Mouse (Mus musculus): Measurements from ENCODE around the gene Fam19a3. TPM values are rescaled to one million over a fixed set of nuclear protein-coding genes. Genes with fewer than 3 reads are reported as not detected.
"Not testable (repeated sequence)": the region's sequence is repeated elsewhere in the genome, so short reads cannot be mapped to it uniquely, and the experiment has no call there.

Fam19a3 gene
- polyA plus RNA-seq, 1 experiment, result 0.23 TPM

DNA sequence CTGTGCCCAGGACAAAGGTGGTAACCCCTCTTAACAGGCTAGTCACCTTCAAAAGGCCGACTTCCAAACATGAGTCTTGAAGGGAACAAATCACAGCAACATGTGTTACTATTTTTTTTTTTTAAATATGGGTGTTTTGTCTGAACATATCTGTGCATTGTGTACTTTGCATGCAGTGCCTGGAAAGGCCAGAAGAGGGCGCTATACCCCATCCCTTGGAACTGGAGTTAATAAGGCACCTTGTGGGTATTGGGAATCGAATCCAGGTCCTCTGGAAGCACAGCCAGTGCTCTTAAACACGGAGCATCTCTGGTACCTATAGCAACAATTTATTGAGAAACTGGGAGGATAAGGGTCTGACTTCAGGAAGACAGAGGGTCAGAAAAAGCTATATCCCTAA, 16.6 kb downstream of the Fam19a3 start:
- DNase-seq (ENCODE audit: low read depth), result no peak

DNA sequence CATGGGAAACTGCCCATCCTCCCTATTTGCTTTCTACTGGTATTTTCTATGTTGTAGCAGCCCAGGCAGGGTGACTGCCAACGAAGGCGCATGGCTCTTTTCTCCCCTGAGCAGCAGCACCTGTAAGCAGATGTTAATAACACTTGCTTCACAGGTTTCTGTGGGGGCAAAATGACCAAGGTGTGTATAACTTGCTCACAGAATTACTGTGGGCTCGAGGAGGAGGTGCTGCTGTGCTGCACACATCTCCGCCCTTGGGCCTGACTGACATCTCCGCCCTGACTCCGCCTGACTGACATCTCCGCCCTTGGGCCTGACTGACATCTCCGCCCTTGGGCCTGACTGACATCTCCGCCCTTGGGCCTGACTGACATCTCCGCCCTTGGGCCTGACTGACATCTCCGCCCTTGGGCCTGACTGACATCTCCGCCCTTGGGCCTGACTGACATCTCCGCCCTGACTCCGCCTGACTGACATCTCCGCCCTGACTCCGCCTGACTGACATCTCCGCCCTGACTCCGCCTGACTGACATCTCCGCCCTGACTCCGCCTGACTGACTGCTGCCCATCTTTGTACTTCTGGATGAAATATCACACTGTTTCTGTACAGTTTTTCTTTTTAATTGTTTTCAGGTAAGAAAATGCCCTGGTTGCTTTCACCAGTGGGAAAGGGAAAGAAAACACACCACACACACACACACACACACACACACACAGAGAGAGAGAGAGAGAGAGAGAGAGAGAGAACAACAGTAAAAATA, 19.4 kb downstream of the Fam19a3 start:
- DNase-seq (ENCODE audit: low read depth), result not testable (repeated sequence)

DNA sequence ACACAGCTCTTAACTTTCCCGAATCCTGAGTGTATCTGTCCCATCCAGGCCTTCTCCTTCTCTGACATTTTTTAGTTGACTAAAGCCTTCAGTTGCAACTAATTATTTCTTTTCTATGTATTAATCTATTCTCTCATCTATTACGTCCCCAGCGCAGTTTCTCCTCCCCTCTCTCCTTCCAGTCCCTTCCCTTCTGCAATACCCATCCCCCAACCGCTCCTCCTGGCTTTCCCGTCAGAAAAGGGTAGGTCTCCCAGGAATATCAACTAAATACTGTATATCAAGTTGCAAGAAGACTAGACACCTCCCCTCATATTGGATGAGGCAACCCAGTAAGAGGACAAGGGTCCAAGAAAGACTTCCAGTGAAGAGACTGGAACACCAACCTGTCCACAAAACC, 22.8 kb downstream of the Fam19a3 start:
- DNase-seq (ENCODE audit: low read depth), result no peak

DNA sequence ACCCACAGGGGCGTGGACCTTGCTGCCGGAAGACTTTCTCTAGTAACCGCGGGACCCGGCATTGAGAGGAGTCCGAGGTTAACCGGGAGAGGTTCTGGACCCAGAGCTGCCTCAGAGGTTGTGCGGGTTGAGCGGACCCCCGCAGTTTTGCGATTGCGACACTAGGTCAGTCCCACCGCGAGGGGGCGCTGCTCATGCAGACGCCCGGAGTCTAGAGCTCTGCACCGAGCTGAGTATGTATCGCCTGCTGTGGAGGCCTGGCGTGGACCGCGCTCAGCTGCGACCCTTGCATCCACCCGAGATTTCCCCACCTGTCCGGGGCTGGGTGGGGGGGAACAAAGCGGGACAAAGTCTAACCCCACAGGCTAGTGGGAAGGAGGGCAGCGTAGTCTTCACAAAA, 23.2 kb downstream of the Fam19a3 start:
- DNase-seq (ENCODE audit: low read depth), result no peak

DNA sequence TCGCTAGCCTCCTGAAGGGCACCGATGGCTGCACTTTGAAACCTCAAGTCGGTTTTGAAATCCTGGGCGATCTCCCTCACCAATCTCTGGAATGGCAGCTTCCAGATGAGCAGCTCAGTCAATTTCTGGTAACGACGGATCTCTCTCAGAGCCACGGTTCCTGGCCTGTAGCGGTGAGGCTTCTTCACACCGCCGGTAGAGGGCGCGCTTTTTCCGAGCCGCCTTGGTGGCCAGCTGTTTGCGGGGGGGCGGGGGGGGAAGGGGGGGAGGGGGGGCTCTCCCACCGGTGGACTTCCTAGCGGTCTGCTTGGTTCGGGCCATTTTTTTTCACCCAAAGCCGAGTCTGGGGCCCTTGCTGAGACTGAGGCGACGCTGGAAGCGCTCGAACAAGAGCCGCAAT, 28.8 kb downstream of the Fam19a3 start:
- not testable (repeated sequence) for DNase-seq (ENCODE audit: low read depth)

DNA sequence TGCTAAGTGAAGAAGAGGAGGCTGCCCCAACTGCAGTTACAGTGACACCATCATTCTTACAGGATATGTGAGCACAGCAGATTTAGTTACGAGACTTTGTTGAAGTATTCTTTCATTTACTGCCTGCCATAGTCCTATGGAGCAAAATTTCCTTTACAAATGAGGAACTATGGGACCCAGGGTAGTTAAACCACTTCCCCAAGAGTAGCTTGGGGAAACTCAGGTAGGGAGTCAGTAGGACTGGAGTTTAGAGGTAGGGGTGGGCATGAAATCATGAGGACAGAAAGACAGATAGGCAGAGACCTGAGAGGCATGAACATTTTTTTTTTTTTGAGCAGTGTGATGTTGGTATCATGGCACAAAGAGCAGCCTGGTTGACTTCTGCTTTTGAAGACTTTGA, 37.8 kb downstream of the Fam19a3 start:
- DNase-seq (ENCODE audit: low read depth), result no peak

DNA sequence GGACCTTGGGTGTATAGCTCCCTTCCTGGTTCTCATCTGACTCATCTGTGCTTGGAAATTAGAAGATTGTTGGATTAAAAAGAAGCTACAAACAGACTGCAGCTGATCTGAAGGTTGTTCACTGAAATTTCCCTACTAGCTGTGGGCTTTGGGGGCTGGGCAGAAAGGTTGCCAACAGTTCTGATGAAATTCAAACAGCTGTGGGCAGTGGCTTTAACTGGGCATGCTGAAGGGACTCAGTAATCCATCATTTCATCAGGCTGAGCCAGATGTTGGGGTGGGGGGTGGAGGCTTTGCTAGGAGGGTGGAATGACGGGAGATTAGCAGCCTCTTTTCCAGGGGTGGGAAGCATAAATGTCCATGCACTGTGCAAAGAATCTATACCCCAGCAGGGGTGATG, 38.5 kb downstream of the Fam19a3 start:
- no peak for DNase-seq (ENCODE audit: low read depth)

DNA sequence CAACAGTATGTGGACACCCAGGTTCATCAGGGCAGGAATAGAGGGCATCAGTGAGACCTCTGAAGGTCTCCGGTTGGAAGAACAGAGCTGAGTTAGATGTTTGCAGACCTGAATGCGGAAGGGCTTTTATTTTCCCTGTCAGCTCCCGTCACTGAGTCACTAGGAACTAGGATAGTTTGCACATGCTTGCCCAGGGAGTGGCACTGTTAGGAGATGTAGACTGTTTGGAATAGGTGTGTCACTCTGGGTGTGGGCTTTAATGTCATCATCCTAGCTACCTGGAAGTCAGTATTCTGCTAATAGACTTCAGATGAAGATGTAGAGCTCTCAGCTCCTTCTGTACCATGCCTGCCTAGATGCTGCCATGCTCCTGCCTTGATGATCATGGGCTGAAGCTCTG, 39.7 kb downstream of the Fam19a3 start:
- no peak for DNase-seq (ENCODE audit: low read depth)

DNA sequence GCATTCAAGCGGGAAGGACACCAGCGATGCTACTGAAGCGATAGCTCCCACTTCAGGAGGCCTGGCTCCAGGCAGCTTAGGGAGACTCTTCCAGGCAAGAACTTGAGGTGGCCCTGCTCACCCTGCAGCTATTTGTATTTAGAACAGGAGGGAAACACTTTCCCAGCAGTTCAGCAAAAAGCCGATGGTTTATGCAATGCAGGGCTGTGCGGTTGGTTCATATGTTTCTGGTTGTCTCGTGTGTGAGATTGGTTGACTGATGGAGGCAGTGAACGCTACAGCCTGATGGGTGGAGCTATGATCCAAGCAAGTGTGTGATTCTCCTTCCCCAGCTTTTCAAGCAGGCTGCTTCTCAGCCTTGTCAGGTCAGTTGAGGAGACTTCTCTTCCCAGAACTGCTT, 47.0 kb downstream of the Fam19a3 start:
- no peak for DNase-seq (ENCODE audit: low read depth)

DNA sequence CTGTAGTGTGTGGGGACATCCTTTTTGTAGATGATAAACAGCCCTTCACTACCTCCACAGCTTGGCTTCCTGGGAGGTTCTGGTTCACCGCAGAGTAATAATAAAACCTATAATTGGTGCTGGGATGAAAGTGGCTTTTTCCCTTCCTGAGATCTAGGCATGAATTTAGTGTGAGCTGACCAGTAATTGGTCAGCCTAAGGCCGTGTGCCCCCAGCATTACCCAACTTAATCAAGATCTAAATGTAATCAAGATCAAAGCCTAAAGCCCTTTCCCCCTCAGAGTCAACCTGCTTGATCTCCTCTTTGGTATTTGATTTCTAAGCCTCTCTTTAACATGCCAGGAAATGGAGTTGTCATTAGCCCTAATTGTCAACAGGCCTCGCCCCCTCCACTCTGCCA, 48.7 kb downstream of the Fam19a3 start:
- no peak for DNase-seq (ENCODE audit: low read depth)

DNA sequence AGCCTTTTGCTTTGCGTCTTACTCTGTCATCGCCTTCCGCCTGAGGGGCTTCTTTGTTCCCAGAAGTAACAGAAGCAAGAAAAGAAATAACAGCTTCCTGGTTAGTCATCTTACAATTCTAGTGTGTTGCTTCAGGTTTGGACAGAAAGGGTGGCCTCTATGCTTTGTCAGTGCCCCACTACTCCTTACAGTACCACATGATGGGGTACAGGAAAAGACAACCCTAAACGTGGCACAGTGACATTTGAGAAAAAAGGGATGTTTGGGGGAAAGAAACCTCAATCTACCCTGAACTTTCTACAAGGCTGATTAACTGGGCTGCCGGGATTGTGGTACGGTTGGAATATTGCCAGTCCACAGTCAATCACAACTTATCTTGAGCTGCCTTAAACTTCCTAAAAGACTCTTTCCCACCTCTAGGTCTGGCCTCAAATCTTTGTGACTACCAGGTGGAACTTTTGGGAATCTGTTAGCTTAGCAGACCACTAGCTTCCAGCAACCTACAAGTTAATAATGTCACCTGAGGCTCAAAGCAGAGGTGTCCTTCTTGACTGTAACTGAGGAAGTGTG, 52.3 kb downstream of the Fam19a3 start:
- DNase-seq (ENCODE audit: low read depth), result no peak

Other genes starting within 250 kb of the Fam19a3 start
- 18.1 and 21.9 TPM in 2 replicates for gene Slc16a1, start 143.2 kb downstream of the Fam19a3 start, polyA plus RNA-seq (2012; rRNA removed)
- 6.1 and 6.7 TPM in 2 replicates for gene Ppm1j, start 784 bp downstream of the Fam19a3 start, polyA plus RNA-seq (2012; rRNA removed)
- gene Rhoc, start 6.5 kb upstream of the Fam19a3 start, polyA plus RNA-seq (2012; rRNA removed), result 113 and 134 TPM in 2 replicates
- 8.1 and 12.3 TPM in 2 replicates for gene Mov10, start 36.7 kb upstream of the Fam19a3 start, polyA plus RNA-seq (2012; rRNA removed)
- gene St7l, start 82.2 kb upstream of the Fam19a3 start, polyA plus RNA-seq (2012; rRNA removed), result 5.8 and 7.8 TPM in 2 replicates
- 26.2 and 29.0 TPM in 2 replicates for gene Capza1, start 82.7 kb upstream of the Fam19a3 start, polyA plus RNA-seq (2012; rRNA removed)
- 4.4 and 5.6 TPM in 2 replicates for gene Wnt2b, start 180.1 kb upstream of the Fam19a3 start, polyA plus RNA-seq (2012; rRNA removed)

Measured in gonadal fat pad, adult 2 months (tissue).